Mouse (Mus musculus): ENCODE measurements around the gene Olfr532. TPM values are rescaled to one million over a fixed set of nuclear protein-coding genes. Genes with fewer than 3 reads are reported as not detected.
"Not testable (repeated sequence)": the region's sequence is repeated elsewhere in the genome, so short reads cannot be mapped to it uniquely, and the experiment has no call there.

Olfr532 gene
- not detected for total RNA-seq (2021)
- long read RNA-seq, experiment 1, result 0 reads
- long read RNA-seq, experiment 2, result 0 reads

GRCm38 (mm10) chr7:140421539-140421938 lies at the start of gene Olfr532:
Olfr532 (minus strand) TSS chr7:140421639.
- no peak for DNase-seq
- intact Hi-C loops (cut with DNase I), result loop anchor here (2.0 kb wide), 1 partner anchor 27 kb away; no protein-coding TSS in a partner anchor

- DNase-seq; intact Hi-C loops (cut with DNase I): not testable (repeated sequence)
These were observed 41.6 kb upstream of the Olfr532 start, which contains the start of gene Olfr533 for GRCm38 (mm10) chr7:140463070-140463469. Olfr533 (plus strand) TSS chr7:140463370.

GRCm38 (mm10) chr7:140443141-140443540 lies 21.7 kb upstream of the Olfr532 start:
- intact Hi-C loops (cut with DNase I), result no loop called here
- no peak for DNase-seq

- intact Hi-C loops (cut with DNase I), result no loop called here
- DNase-seq, result no peak
These were observed 18.6 kb downstream of the Olfr532 start, which contains the start of gene Olfr531 for GRCm38 (mm10) chr7:140402818-140403217. Olfr531 (minus strand) TSS chr7:140402918.

GRCm38 (mm10) chr7:140376911-140377310 lies 44.5 kb downstream of the Olfr532 start:
- intact Hi-C loops (cut with DNase I), result no loop called here
- no peak for DNase-seq

- DNase-seq, result no peak
- intact Hi-C loops (cut with DNase I), result no loop called here
These were observed 45.2 kb downstream of the Olfr532 start, which contains the start of gene Olfr530 for GRCm38 (mm10) chr7:140376231-140376630. Olfr530 (minus strand) TSS chr7:140376331.

- intact Hi-C loops (cut with DNase I), result no loop called here
- no peak for DNase-seq
These were observed 47.1 kb downstream of the Olfr532 start for GRCm38 (mm10) chr7:140374300-140374699.

Other genes with a start within 250 kb of the Olfr532 start
- not detected for gene Olfr523, start 248.4 kb downstream of the Olfr532 start, total RNA-seq (2021)
- not detected for gene Olfr524, start 215.7 kb downstream of the Olfr532 start, total RNA-seq (2021)
- gene Cd163l1, start 203.4 kb downstream of the Olfr532 start, total RNA-seq (2021), result not detected
- under 1 TPM in 1 of 2 experiments, not detected in 1; 0.10 TPM for gene 5830411N06Rik, start 174.4 kb downstream of the Olfr532 start, total RNA-seq (2021)
- not detected for gene Olfr525, start 100.8 kb downstream of the Olfr532 start, total RNA-seq (2021)
- gene Olfr527, start 87.6 kb downstream of the Olfr532 start, total RNA-seq (2021), result not detected
- gene Olfr60, start 60.0 kb downstream of the Olfr532 start, total RNA-seq (2021), result not detected
- not detected for gene Olfr530, start 45.3 kb downstream of the Olfr532 start, total RNA-seq (2021)
- gene Olfr531, start 18.7 kb downstream of the Olfr532 start, total RNA-seq (2021), result not detected
- gene Olfr533, start 41.7 kb upstream of the Olfr532 start, total RNA-seq (2021), result not detected
- gene Olfr535, start 62.6 kb upstream of the Olfr532 start, total RNA-seq (2021), result not detected
- gene Olfr536, start 85.8 kb upstream of the Olfr532 start, total RNA-seq (2021), result not detected
- not detected for gene Olfr538, start 146.2 kb upstream of the Olfr532 start, total RNA-seq (2021)
- not detected for gene Olfr46, start 179.6 kb upstream of the Olfr532 start, total RNA-seq (2021)
- not detected for gene Olfr61, start 207.3 kb upstream of the Olfr532 start, total RNA-seq (2021)
- not detected for gene Olfr53, start 224.8 kb upstream of the Olfr532 start, total RNA-seq (2021)
- not detected for gene Olfr539, start 238.3 kb upstream of the Olfr532 start, total RNA-seq (2021)

All from heart, postnatal 14 days (tissue).